Mouse (Mus musculus) liver, adult 2 months (tissue): Measurements from ENCODE around the gene Schip1.

Experiments used
- CTCF ChIP-seq: fragments of 200-500 bp; IDR thresholded peaks from 2 replicates; pipeline ENCODE4 v1.5.1; 2011; ENCODE audit warnings: low read depth, low read length, control low read depth
- POLR2A ChIP-seq: fragments of 200-500 bp; IDR thresholded peaks from 2 replicates; pipeline ENCODE4 v1.6.1; 2011; ENCODE audit warnings: low read length, control low read depth; ENCODE audit not compliant: insufficient read depth; ENCODE audit errors: extremely low read depth

DNA sequence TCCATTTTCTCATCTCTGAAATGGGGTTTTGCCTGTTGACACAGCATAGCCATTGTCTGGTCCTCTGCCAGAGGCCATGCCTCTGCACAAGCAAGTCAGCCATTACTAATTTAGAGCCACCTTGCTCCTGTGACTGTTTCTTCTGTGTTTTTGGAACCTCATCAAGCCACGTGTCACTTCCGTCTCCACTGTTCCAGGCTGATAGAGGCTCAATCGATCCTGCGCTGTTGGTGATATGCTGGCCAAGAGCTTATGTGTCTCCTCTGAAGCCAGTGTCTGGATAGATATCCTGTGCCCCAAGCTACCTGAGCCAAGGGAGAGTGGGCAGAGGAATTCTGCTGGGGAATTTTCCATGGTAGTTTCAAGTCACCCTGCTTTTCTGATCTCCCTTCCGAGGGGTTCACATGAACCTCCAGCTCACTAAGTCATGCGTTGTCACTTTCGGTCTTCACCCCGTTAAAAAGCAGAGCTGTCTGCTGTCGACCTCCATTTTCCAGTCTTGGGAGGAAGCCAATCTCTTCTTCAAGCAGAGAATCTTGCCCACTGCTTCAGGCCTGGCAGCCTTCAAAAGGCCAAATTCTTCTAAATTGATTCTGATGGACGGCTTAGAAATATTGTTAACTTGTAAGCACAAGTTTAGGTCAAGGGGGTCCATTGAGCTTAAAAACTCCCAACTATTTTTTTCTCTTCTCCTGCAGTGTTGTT is 511.2 kb downstream of the Schip1 start:
- no peak for TF ChIP-seq CTCF
- TF ChIP-seq POLR2A: no peak
